Mouse (Mus musculus) cerebral cortex, adult 2 months (tissue): ENCODE measurements around the gene Paqr3.

Experiments used
- WGBS: fragments of 180-500 bp; shearing (Covaris S2); methylation state at CpG from one replicate; pipeline ENCODE4 v1.1.7; 2018; 5-methylcytosine and 5-hydroxymethylcytosine counted together

The Paqr3 gene

GRCm38 (mm10) chr5:97111207-97111910, at the start of gene Paqr3:
Gene Paqr3, minus strand, starts transcription at chr5:97111596.
- WGBS: 1% methylated on average over 62 of the region's 62 CpGs

GRCm38 (mm10) chr5:97154688-97155087, 43.3 kb upstream of the Paqr3 start:
- 37% methylated on average over 1 of the region's 1 CpGs for WGBS

- 56% methylated on average over 2 of the region's 2 CpGs for WGBS
Measured at GRCm38 (mm10) chr5:97135331-97135730, 23.9 kb upstream of the Paqr3 start.

GRCm38 (mm10) chr5:97129589-97129988, 18.2 kb upstream of the Paqr3 start:
- WGBS: 94% methylated on average over 2 of the region's 2 CpGs

- 34% methylated on average over 21 of the region's 21 CpGs for WGBS
Measured at GRCm38 (mm10) chr5:97128242-97129226, 17.1 kb upstream of the Paqr3 start.

- 78% methylated on average over 6 of the region's 6 CpGs for WGBS
Measured at GRCm38 (mm10) chr5:97127284-97127683, 15.9 kb upstream of the Paqr3 start.

- 26% methylated on average over 4 of the region's 4 CpGs for WGBS
Measured at GRCm38 (mm10) chr5:97126005-97126404, 14.6 kb upstream of the Paqr3 start.

GRCm38 (mm10) chr5:97125459-97125970, 14.1 kb upstream of the Paqr3 start:
- whole genome bisulfite sequencing: 79% methylated on average over 10 of the region's 10 CpGs

GRCm38 (mm10) chr5:97124977-97125376, 13.6 kb upstream of the Paqr3 start:
- 86% methylated on average over 12 of the region's 12 CpGs for WGBS

- WGBS: 9% methylated on average over 5 of the region's 5 CpGs
Measured at GRCm38 (mm10) chr5:97110697-97111096, 699 bp downstream of the Paqr3 start.

GRCm38 (mm10) chr5:97110133-97110532, 1.3 kb downstream of the Paqr3 start:
- WGBS: 36% methylated on average over 2 of the region's 2 CpGs

GRCm38 (mm10) chr5:97108333-97108732, 3.1 kb downstream of the Paqr3 start:
- WGBS: 83% methylated on average over 5 of the region's 5 CpGs

GRCm38 (mm10) chr5:97099954-97100353, 11.4 kb downstream of the Paqr3 start:
- 96% methylated on average over 8 of the region's 8 CpGs for WGBS

- WGBS: 71% methylated on average over 9 of the region's 9 CpGs
Measured at GRCm38 (mm10) chr5:97097631-97098041, 13.8 kb downstream of the Paqr3 start.

GRCm38 (mm10) chr5:97095335-97095734, 16.1 kb downstream of the Paqr3 start:
- 71% methylated on average over 10 of the region's 13 CpGs for WGBS

- 83% methylated on average over 8 of the region's 8 CpGs for WGBS
Measured at GRCm38 (mm10) chr5:97092970-97093369, 18.4 kb downstream of the Paqr3 start.

- WGBS: 69% methylated on average over 6 of the region's 6 CpGs
Measured at GRCm38 (mm10) chr5:97090034-97090784, 21.2 kb downstream of the Paqr3 start.

- 86% methylated on average over 3 of the region's 3 CpGs for WGBS
Measured at GRCm38 (mm10) chr5:97089426-97089825, 22.0 kb downstream of the Paqr3 start.

- 87% methylated on average over 6 of the region's 6 CpGs for WGBS
Measured at GRCm38 (mm10) chr5:97088231-97088630, 23.2 kb downstream of the Paqr3 start.

- 94% methylated on average over 16 of the region's 16 CpGs for WGBS
Measured at GRCm38 (mm10) chr5:97087746-97088145, 23.6 kb downstream of the Paqr3 start.

- WGBS: 80% methylated on average over 24 of the region's 24 CpGs
Measured at GRCm38 (mm10) chr5:97087030-97087630, 24.3 kb downstream of the Paqr3 start.
